Mouse (Mus musculus) MEL (cell line): Measurements from ENCODE around the gene Auts2.

ENCODE experiments used
- CTCF ChIP-seq, 3 experiments: IDR thresholded peaks in 2 of 3; conservative IDR thresholded peaks in 1 of 3; 2 replicates each; pipeline ENCODE4 v1.5.1; 2011 to 2012; ENCODE audit warnings: low read length in 3 of 3, low read depth in 2 of 3, mild to moderate bottlenecking in 2 of 3, improper control_type of control experiment in 1 of 3, inconsistent platforms in 1 of 3, mixed read lengths in 1 of 3, moderate library complexity in 1 of 3; ENCODE audit not compliant: control insufficient read depth in 1 of 3, insufficient read depth in 1 of 3, poor library complexity in 1 of 3, severe bottlenecking in 1 of 3
- E2F4 ChIP-seq: IDR thresholded peaks from 2 replicates; pipeline ENCODE4 v1.6.1; 2011; ENCODE audit warnings: low read depth, low read length, improper control_type of control experiment, borderline replicate concordance
- EP300 ChIP-seq, 2 experiments: IDR thresholded peaks; 2 replicates each; pipeline ENCODE4 v1.6.1; 2011; ENCODE audit warnings: improper control_type of control experiment in 2 of 2, low read length in 2 of 2, low read depth in 1 of 2, mild to moderate bottlenecking in 1 of 2
- HCFC1 ChIP-seq: IDR thresholded peaks from 2 replicates; pipeline ENCODE4 v1.6.1; 2012; ENCODE audit warnings: low read depth, mild to moderate bottlenecking, inconsistent platforms, low read length, improper control_type of control experiment, moderate library complexity
- MAFK ChIP-seq: IDR thresholded peaks from 2 replicates; pipeline ENCODE4 v1.6.1; 2011; ENCODE audit warnings: low read depth, mild to moderate bottlenecking, low read length, improper control_type of control experiment, borderline replicate concordance
- POLR2A ChIP-seq, 2 experiments: IDR thresholded peaks; 2 replicates each; pipeline ENCODE4 v1.6.1; 2011 to 2012; ENCODE audit warnings: low read length in 2 of 2, mild to moderate bottlenecking in 2 of 2, control low read depth in 1 of 2, improper control_type of control experiment in 1 of 2, low read depth in 1 of 2, moderate library complexity in 1 of 2; ENCODE audit not compliant: control insufficient read depth in 1 of 2, insufficient read depth in 1 of 2, poor library complexity in 1 of 2
- POLR2AphosphoS2 ChIP-seq: IDR thresholded peaks from 2 replicates; pipeline ENCODE4 v1.6.1; 2011; ENCODE audit warnings: low read length, improper control_type of control experiment
- POLR2AphosphoS5 ChIP-seq: IDR thresholded peaks from 2 replicates; pipeline ENCODE4 v1.6.1; 2012; ENCODE audit warnings: low read depth, borderline replicate concordance, mild to moderate bottlenecking, inconsistent platforms, low read length, moderate library complexity, mixed read lengths
- RCOR1 ChIP-seq: IDR thresholded peaks from 2 replicates; pipeline ENCODE4 v1.6.1; 2012; ENCODE audit warnings: low read depth, mild to moderate bottlenecking, inconsistent platforms, low read length, improper control_type of control experiment
- SMC3 ChIP-seq: IDR thresholded peaks from 2 replicates; pipeline ENCODE4 v1.6.1; 2011; ENCODE audit warnings: low read depth, low read length, improper control_type of control experiment
- TBP ChIP-seq: IDR thresholded peaks from 2 replicates; pipeline ENCODE4 v1.8.0; 2011; ENCODE audit warnings: low read depth, low read length, improper control_type of control experiment
- TCF12 ChIP-seq: IDR thresholded peaks from 2 replicates; pipeline ENCODE4 v1.6.1; 2014; ENCODE audit warnings: low read depth, mild to moderate bottlenecking, inconsistent platforms, low read length, improper control_type of control experiment, moderate library complexity
- USF1 ChIP-seq: IDR thresholded peaks from 2 replicates; pipeline ENCODE4 v1.6.1; 2014; ENCODE audit warnings: low read depth, mild to moderate bottlenecking, inconsistent platforms, low read length, improper control_type of control experiment, moderate library complexity

- TF ChIP-seq CTCF (IDR thresholded peaks at IDR 0.05 in 2 of 3, conservative IDR thresholded peaks at IDR 0.05 in 1 of 3; ENCODE audit: control insufficient read depth in 1 of 3, insufficient read depth in 1 of 3, low read depth in 2 of 3, low read length in 3 of 3, poor library complexity in 1 of 3, severe bottlenecking in 1 of 3): no peak
- TF ChIP-seq EP300 (IDR thresholded peaks at IDR 0.05; ENCODE audit: low read depth in 1 of 2, low read length in 2 of 2): no peak
- no peak for TF ChIP-seq SMC3
- TF ChIP-seq USF1: no peak
- no peak for TF ChIP-seq POLR2A (IDR thresholded peaks at IDR 0.05; ENCODE audit: control insufficient read depth in 1 of 2, insufficient read depth in 1 of 2, low read depth in 1 of 2, low read length in 2 of 2, poor library complexity in 1 of 2)
- no peak for TF ChIP-seq POLR2AphosphoS5
- TF ChIP-seq TBP: no peak
- no peak for TF ChIP-seq TCF12
- no peak for TF ChIP-seq RCOR1
- no peak for TF ChIP-seq HCFC1
- no peak for TF ChIP-seq E2F4
- TF ChIP-seq POLR2AphosphoS2: no peak
- TF ChIP-seq MAFK: no peak
These were observed 1144.9 kb downstream of the Auts2 start for GRCm38 (mm10) chr5:131398250-131398649.
